Mouse (Mus musculus) layer of hippocampus, adult 2 months (tissue): ENCODE results near the gene Wwtr1. TPM values are rescaled to one million over a fixed set of nuclear protein-coding genes. Genes with fewer than 3 reads are reported as not detected.

ENCODE experiments used
- DNase-seq, 2 experiments: peaks; one replicate each; pipeline ENCODE4 v3.0.0; 2022; ENCODE audit warnings: low spot score in 2 of 2
- H3K27ac ChIP-seq: fragments of 200-600 bp; 2 replicates; pipeline ENCODE4 v1.8.1; 2022
- H3K4me3 ChIP-seq: fragments of 200-600 bp; 2 replicates; pipeline ENCODE4 v1.8.1; 2022; ENCODE audit warnings: mild to moderate bottlenecking
- CTCF ChIP-seq: fragments of 200-600 bp; conservative IDR thresholded peaks from 2 replicates; pipeline ENCODE4 v1.8.1; 2022; ENCODE audit warnings: antibody characterized with exemption, mild to moderate bottlenecking, moderate library complexity
- microRNA-seq, 2 experiments: library from miRNA; unstranded; fragments of <30 nt; microRNA quantifications; one replicate each; pipeline ENCODE4 v1.2.0; 2021
- total RNA-seq, 2 experiments: library from RNA; stranded (reverse); gene quantifications; 2 replicates each; pipeline ENCODE4 v1.2.3; 2021

The Wwtr1 gene
- total RNA-seq, 2 experiments from 2014 or later, result 12.7 to 12.9 TPM

DNA sequence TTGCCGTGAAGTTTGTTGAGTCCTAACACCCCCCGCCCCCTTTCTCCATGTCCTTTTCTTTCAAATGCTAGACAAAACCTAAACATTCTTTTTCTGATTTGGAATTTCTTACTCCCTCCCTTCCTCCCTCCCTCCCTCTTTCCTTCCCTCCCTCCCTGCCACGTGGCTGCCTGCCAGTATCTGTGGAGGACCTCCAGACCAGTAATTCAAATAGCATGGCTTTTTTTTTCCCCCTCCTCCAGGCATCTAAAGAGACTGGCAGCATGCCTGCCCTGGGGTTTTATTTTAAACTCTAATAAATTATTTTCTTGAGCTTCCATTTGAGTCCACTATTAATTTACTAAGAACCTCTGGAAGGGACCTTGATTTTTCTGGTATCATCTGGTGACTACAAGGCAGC lies 130.0 kb downstream of the Wwtr1 start:
- DNase-seq, result no peak
- no peak overlapping the region for H3K4me3 ChIP-seq
- TF ChIP-seq CTCF, result no peak
- no peak overlapping the region for H3K27ac ChIP-seq

DNA sequence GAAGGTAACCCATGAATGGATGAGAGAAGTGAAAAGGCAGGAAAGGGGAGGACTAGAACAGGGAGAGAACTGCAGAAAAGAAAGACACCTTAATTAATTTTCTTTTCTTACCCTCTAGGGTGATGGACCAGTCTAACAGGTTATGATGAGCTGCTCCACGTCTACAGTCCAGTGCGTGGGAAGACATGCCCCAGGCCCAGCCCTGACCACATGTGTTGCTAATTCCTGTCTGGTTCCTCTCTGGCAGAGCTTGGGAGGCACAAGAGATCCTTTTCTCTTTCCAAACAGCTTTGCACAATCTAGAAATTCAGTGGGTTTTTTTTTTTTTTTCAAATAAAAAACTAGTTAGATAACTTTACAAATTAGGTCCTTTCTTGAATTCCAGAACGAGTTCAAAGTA lies 134.8 kb downstream of the Wwtr1 start:
- Histone ChIP-seq H3K27ac (no peak overlapping the region), H3K4me3 (no peak overlapping the region)
- no peak for TF ChIP-seq CTCF
- DNase-seq, result no peak

DNA sequence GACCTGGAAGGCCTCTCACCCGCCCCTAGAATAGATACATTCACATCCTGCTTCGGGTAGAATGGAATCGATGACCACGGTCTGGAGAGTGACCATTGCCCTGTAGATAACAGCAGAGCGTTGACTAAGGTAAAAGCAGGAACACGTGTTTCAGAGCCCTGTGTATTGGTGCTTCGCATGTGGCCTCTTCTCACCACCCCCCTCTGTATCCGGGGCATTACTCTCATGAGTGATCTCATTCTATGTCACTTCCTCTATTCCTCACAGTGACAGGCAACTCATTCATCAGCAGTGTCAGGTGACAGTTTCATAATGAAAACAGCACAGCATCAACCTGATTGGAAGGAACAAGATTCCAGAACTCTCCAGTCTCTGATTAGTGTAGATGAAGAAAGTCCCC lies 140.3 kb downstream of the Wwtr1 start:
- no peak overlapping the region for H3K4me3 ChIP-seq
- no peak for DNase-seq
- TF ChIP-seq CTCF, result no peak
- H3K27ac ChIP-seq, result no peak overlapping the region

DNA sequence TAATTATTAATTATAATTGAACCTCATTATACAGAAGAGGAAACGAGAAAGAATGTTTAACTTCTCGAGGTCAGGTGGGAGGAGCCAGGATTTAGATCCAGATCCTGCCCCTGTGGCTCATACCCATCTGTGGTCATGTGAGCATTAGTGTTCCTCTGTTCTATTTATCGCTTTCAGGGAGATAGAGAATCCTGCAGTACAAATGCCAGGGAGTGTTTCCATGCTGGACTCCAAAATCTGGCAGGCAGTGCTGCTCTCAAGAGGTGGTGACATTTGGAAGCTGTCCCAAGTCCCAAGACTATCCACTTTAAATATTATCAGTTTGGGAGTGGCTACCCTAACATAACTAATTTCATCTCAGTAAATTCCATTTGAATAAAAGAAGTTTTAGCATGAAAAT lies 144.0 kb downstream of the Wwtr1 start:
- Histone ChIP-seq H3K4me3 (no peak overlapping the region), H3K27ac (no peak overlapping the region)
- TF ChIP-seq CTCF, result no peak
- DNase-seq, result no peak

DNA sequence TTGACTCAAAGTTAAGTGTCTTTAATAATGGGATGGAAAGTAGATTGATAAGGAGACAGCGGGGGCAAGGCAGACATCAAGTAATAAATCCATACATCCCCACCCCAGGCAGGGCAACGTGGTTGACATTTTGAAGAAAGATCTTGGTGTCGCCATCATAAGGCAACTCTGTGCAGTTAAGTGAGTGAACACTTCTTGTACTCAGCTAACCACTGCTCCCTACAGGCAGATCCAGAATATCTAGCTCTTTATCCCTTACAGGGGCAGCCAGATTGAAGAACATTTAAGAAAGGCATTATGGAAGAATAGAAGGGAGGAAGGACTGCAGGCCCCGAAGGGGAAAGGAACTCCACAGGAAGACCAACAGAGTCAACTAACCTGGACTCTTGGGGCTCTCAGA lies 146.2 kb downstream of the Wwtr1 start:
- no peak overlapping the region for H3K4me3 ChIP-seq
- DNase-seq, result no peak
- peak; percentile 68 for TF ChIP-seq CTCF
- H3K27ac ChIP-seq, result no peak overlapping the region

DNA sequence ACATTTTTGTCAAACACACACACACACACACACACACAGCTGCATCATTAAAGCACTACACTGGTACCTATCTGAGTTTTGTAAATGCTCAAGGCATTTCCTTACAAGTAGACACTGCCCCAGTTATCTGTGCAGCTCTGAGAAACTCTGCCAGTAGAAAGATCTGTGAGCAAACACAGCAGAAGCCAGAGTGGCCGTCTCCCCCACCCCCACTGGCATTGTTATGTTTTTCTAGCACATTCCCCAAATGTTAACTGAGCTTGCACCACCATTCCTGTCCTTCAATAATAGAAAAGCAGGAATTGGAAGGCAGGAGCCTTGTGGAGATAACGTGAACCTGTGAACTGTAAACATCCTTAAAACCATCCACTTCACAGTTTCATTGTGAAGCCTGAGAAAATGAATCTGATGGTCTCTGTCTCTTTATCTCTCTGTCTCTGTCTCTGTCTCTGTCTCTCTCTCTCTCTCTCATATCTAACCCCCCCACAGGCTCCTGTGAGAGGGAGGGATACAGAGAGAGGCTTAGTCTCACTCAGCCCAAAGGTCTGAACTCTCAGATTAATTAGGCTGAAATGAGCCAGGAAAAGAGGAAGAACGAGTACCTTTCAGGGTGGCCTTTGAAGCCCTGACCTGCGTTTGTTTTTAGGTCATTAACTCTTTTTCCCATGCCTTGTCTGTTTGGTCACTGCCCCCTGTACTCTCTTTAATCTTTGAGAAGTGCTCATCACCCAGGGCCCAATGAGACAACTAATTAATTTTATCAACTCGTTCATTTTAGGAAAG lies 146.8 kb downstream of the Wwtr1 start:
- no peak overlapping the region for H3K4me3 ChIP-seq
- TF ChIP-seq CTCF, result no peak
- H3K27ac ChIP-seq, result no peak overlapping the region
- DNase-seq, result no peak

DNA sequence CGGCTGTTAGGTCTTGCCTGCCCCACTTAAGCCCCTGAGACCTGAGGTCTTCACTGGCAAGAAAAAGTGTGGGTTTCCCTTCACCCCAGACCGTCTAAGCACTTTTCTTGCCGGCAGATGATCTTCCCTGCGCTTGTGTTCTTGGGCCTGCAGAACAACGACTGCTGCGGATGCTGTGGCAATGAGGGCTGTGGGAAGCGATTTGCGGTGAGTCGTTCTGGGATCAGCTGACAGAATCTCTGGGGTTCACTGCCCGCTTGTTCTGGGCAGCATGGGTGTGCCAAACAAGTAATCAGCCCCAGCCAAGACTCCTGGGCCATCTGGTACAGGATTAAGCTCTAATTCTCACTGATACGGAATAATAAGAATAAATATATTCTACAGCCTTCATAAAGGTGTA lies 149.4 kb downstream of the Wwtr1 start:
- no peak for TF ChIP-seq CTCF

DNA sequence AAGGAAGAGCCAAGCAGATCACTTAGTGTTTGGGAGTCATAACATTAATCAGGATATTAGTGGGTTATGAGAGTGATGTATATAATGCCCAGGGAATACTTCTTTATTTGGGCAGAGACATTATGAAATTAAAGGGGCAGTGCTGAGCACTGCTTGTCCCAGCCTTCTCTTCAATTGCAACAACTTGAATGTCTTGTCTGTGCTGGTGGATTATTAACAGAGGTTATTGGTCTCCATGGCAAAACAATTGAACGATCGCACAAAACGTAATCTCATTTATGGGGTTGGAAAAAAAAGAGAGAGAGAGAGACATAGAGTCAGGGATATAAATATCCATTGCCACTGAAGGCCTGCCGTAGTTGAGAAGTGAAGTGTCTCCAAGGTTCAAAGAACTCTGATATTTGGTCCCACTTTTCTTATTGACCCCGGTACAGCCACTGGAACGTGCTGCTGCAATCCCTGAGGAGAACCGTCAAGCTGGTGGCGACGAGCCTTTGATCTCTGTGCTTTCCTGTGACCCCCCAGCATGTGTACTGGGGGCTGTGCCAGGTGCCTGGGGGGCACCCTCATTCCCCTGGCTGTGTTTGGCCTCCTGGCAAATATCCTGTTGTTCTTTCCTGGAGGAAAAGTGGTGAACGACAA lies 150.5 kb downstream of the Wwtr1 start, which contains the start of gene Tm4sf4:
Tm4sf4 (plus strand) TSS at position 226 of the 642 bp plus-strand sequence.
- Histone ChIP-seq H3K27ac (no peak within 1 kb of the TSS), H3K4me3 (no peak within 1 kb of the TSS)
- no peak for TF ChIP-seq CTCF
- no peak for DNase-seq

More for the DNA sequence above, 149.4 kb downstream of the Wwtr1 start:
- no peak overlapping the region for H3K27ac ChIP-seq
- H3K4me3 ChIP-seq, result no peak overlapping the region
- no peak for DNase-seq

DNA sequence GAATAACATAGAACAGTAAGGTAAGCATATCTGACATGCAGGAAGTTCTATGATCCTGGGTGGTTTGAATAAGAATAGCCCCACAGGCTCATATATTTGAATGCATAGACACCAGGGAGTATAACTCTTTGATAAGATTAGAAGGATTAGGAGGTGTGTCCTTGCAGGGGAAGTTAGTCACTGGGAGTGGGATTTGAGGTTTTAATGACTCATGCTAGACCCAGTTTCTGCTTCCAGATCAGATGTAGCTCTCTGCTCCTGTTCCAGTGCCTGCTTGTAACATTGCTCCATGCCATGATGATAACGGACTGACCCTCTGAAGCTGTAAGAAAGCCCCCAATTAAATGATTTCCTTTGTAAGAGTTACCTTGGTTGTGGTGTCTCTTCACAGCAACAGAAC lies 155.1 kb downstream of the Wwtr1 start:
- Histone ChIP-seq H3K27ac (no peak overlapping the region), H3K4me3 (no peak overlapping the region)
- DNase-seq, result no peak
- TF ChIP-seq CTCF, result no peak

DNA sequence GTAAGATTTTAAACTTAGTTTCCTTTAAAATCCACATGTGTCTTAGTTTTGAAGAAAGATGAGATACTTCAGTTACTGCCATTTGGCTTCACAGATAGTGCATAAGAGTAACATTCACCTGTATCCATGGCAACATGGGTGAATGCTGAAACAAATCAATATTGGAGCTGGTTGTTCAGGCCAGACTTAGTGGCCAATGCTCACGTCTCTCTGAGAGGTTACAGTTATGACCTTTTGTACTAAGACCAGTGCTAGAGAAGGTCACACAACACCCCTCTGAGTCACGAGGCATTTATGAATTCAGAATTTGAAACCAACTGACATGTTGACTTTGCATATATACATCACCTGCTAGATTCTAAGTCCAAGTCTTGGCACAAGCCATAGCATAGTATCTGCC lies 155.5 kb downstream of the Wwtr1 start:
- no peak for DNase-seq
- H3K4me3 ChIP-seq, result no peak overlapping the region
- H3K27ac ChIP-seq, result no peak overlapping the region
- TF ChIP-seq CTCF, result no peak

DNA sequence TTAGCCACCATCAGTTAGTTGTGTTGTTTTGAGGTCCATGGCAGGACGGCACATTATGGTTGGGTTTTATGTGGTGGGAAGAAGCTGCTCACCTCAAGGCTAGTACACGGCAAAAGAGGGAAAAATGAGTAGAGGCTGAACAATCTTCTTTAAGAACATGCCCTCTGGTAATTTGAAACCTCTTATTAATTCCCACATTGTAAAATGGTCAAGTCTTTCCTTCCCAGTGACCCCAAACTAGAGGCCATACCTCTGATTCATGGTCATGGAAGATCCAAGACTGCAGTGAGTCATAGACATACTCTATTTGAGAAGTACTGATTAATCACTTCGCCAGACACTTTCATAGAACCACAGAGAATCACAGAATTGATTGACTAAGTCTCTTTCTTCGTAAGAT lies 164.2 kb downstream of the Wwtr1 start:
- TF ChIP-seq CTCF, result no peak
- no peak overlapping the region for H3K27ac ChIP-seq
- no peak overlapping the region for H3K4me3 ChIP-seq
- no peak for DNase-seq

Small RNA genes lying within 50 kb of the gene (microRNA-seq; reads per million reads assigned to microRNA genes)
- 0 reads per million in 2 experiments for gene Mir6377

Other genes with a start within 250 kb of the Wwtr1 start
- gene Tm4sf4, start 150.6 kb downstream of the Wwtr1 start, total RNA-seq, result not detected
- 10 to 100 TPM; 20.9 to 21.6 TPM for gene Commd2, start 75.8 kb upstream of the Wwtr1 start, total RNA-seq
- gene Ankub1, start 116.9 kb upstream of the Wwtr1 start, total RNA-seq, result 1 to 10 TPM; 2.1 TPM
- 10 to 100 TPM; 85.5 to 85.9 TPM for gene Rnf13, start 160.2 kb upstream of the Wwtr1 start, total RNA-seq